Mouse (Mus musculus): ENCODE data around the gene Ugt1a2. TPM values are rescaled to one million over a fixed set of nuclear protein-coding genes. Genes with fewer than 3 reads are reported as not detected.
"Not testable (repeated sequence)": the region's sequence is repeated elsewhere in the genome, so short reads cannot be mapped to it uniquely, and the experiment has no call there.

The Ugt1a2 gene
- polyA plus RNA-seq, 1 experiment: not detected

GRCm38 (mm10) chr1:88216551-88216950 lies 16.1 kb downstream of the Ugt1a2 start:
- no peaks in the 10 kb centered on the region for H3K4me1 ChIP-seq (ENCODE audit: control insufficient read depth, insufficient read depth, low read length)
- H3K27ac ChIP-seq (ENCODE audit: insufficient read depth, low read length): no peak overlapping the region
- H3K4me3 ChIP-seq (ENCODE audit: insufficient read depth, low read length): no peak overlapping the region
- TF ChIP-seq CTCF (IDR thresholded peaks at IDR 0.05; ENCODE audit: borderline replicate concordance, insufficient read depth, low read length) (no peak), POLR2A (IDR thresholded peaks at IDR 0.05; ENCODE audit: low read depth, low read length) (no peak)

- Histone ChIP-seq H3K27ac (ENCODE audit: insufficient read depth, low read length) (no peak overlapping the region), H3K4me1 (ENCODE audit: control insufficient read depth, insufficient read depth, low read length) (no peaks in the 10 kb centered on the region), H3K4me3 (ENCODE audit: insufficient read depth, low read length) (no peak overlapping the region)
- TF ChIP-seq POLR2A (IDR thresholded peaks at IDR 0.05; ENCODE audit: low read depth, low read length) (no peak), CTCF (IDR thresholded peaks at IDR 0.05; ENCODE audit: borderline replicate concordance, insufficient read depth, low read length) (no peak)
Measured at GRCm38 (mm10) chr1:88217144-88217543, 16.7 kb downstream of the Ugt1a2 start.

- H3K4me1 ChIP-seq (ENCODE audit: control insufficient read depth, insufficient read depth, low read length): no peaks in the 10 kb centered on the region
- TF ChIP-seq POLR2A (IDR thresholded peaks at IDR 0.05; ENCODE audit: low read depth, low read length) (no peak), CTCF (IDR thresholded peaks at IDR 0.05; ENCODE audit: borderline replicate concordance, insufficient read depth, low read length) (no peak)
- no peak overlapping the region for H3K4me3 ChIP-seq (ENCODE audit: insufficient read depth, low read length)
- H3K27ac ChIP-seq (ENCODE audit: insufficient read depth, low read length): no peak overlapping the region
Measured at GRCm38 (mm10) chr1:88217576-88217975, 17.2 kb downstream of the Ugt1a2 start.

- Histone ChIP-seq H3K4me1 (ENCODE audit: control insufficient read depth, insufficient read depth, low read length) (no peaks in the 10 kb centered on the region), H3K27ac (ENCODE audit: insufficient read depth, low read length) (no peak overlapping the region), H3K4me3 (ENCODE audit: insufficient read depth, low read length) (no peak overlapping the region)
- TF ChIP-seq POLR2A (IDR thresholded peaks at IDR 0.05; ENCODE audit: low read depth, low read length) (no peak), CTCF (IDR thresholded peaks at IDR 0.05; ENCODE audit: borderline replicate concordance, insufficient read depth, low read length) (no peak)
Measured at GRCm38 (mm10) chr1:88218051-88218450, 17.6 kb downstream of the Ugt1a2 start.

- TF ChIP-seq CTCF (IDR thresholded peaks at IDR 0.05; ENCODE audit: borderline replicate concordance, insufficient read depth, low read length) (no peak), POLR2A (IDR thresholded peaks at IDR 0.05; ENCODE audit: low read depth, low read length) (no peak)
Measured at GRCm38 (mm10) chr1:88218591-88218990, 18.2 kb downstream of the Ugt1a2 start.

GRCm38 (mm10) chr1:88219054-88219453 lies 18.7 kb downstream of the Ugt1a2 start:
- Histone ChIP-seq H3K27ac (ENCODE audit: insufficient read depth, low read length) (no peak overlapping the region), H3K4me3 (ENCODE audit: insufficient read depth, low read length) (no peak overlapping the region), H3K4me1 (ENCODE audit: control insufficient read depth, insufficient read depth, low read length) (no peaks in the 10 kb centered on the region)
- no peak for TF ChIP-seq POLR2A (IDR thresholded peaks at IDR 0.05; ENCODE audit: low read depth, low read length)

More at GRCm38 (mm10) chr1:88218591-88218990, 18.2 kb downstream of the Ugt1a2 start:
- Histone ChIP-seq H3K4me1 (ENCODE audit: control insufficient read depth, insufficient read depth, low read length) (no peaks in the 10 kb centered on the region), H3K4me3 (ENCODE audit: insufficient read depth, low read length) (no peak overlapping the region), H3K27ac (ENCODE audit: insufficient read depth, low read length) (no peak overlapping the region)

GRCm38 (mm10) chr1:88220336-88220735 lies 19.9 kb downstream of the Ugt1a2 start:
- TF ChIP-seq POLR2A (IDR thresholded peaks at IDR 0.05; ENCODE audit: low read depth, low read length) (no peak), CTCF (IDR thresholded peaks at IDR 0.05; ENCODE audit: borderline replicate concordance, insufficient read depth, low read length) (no peak)
- Histone ChIP-seq H3K4me1 (ENCODE audit: control insufficient read depth, insufficient read depth, low read length) (no peaks in the 10 kb centered on the region), H3K27ac (ENCODE audit: insufficient read depth, low read length) (no peak overlapping the region), H3K4me3 (ENCODE audit: insufficient read depth, low read length) (no peak overlapping the region)

- no peak overlapping the region for H3K4me3 ChIP-seq (ENCODE audit: insufficient read depth, low read length)
- H3K4me1 ChIP-seq (ENCODE audit: control insufficient read depth, insufficient read depth, low read length): no peaks in the 10 kb centered on the region
- no peak overlapping the region for H3K27ac ChIP-seq (ENCODE audit: insufficient read depth, low read length)
- TF ChIP-seq POLR2A (IDR thresholded peaks at IDR 0.05; ENCODE audit: low read depth, low read length) (no peak), CTCF (IDR thresholded peaks at IDR 0.05; ENCODE audit: borderline replicate concordance, insufficient read depth, low read length) (no peak)
Measured at GRCm38 (mm10) chr1:88222216-88222615, 21.8 kb downstream of the Ugt1a2 start.

GRCm38 (mm10) chr1:88223011-88223515 lies 22.7 kb downstream of the Ugt1a2 start:
- H3K27ac ChIP-seq (ENCODE audit: insufficient read depth, low read length); H3K4me3 ChIP-seq (ENCODE audit: insufficient read depth, low read length); H3K4me1 ChIP-seq (ENCODE audit: control insufficient read depth, insufficient read depth, low read length): not testable (repeated sequence)

- H3K27ac ChIP-seq (ENCODE audit: insufficient read depth, low read length): no peak overlapping the region
- H3K4me1 ChIP-seq (ENCODE audit: control insufficient read depth, insufficient read depth, low read length): no peaks in the 10 kb centered on the region
- TF ChIP-seq POLR2A (IDR thresholded peaks at IDR 0.05; ENCODE audit: low read depth, low read length) (no peak), CTCF (IDR thresholded peaks at IDR 0.05; ENCODE audit: borderline replicate concordance, insufficient read depth, low read length) (no peak)
- H3K4me3 ChIP-seq (ENCODE audit: insufficient read depth, low read length): no peak overlapping the region
Measured at GRCm38 (mm10) chr1:88223591-88223990, 23.2 kb downstream of the Ugt1a2 start.
